Mouse (Mus musculus): Measurements from ENCODE around the gene Prss23.

DNA sequence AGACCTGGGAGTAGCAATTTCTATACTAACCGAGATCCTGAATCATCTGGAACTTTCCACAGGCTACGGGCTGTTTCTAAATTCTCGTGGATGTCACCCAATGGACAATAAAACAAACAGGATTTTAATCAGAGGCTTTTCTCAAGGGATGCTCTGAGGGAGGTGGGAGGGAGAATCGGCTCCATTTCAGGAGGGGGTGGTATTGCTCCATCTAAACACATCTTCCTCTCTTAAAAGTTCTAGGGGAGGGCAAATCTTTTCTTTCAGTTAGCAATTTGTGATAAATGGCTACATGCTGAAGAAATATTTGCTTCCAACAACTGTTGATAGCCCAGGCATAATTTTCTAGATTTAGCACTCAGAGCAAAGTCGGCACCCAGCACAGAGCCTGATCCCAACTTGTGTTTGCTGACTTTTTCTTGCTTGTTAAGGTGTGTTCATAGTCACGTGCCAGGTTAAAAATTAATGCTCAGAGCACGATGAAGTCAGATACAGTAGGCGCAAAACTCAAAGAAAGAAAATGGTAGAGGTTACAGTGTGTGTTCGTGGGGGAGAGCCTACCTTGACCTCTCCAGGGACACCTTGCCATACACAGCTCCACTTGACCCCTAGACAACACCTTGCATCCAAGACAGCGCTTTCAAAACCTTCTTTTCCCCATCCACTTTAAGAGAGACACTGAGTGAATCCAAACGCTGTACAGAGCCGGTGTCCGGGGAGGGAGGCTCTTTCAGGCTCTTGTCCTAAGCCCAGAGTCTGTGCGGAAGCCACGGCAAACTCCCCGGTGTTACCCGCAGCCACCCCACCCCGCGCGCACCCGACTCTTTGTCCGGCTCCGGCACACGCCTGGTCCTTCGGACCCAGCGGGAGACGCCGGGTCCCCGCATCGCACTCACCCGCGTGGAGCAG is 10.2 kb downstream of the Prss23 start:
- no peak for TF ChIP-seq GATA1 (IDR thresholded peaks at IDR 0.05; ENCODE audit: borderline replicate concordance, low read length)
- no peak for TF ChIP-seq FLI1 (IDR thresholded peaks at IDR 0.05; ENCODE audit: low read length)
